Comparison of ENCODE assay signal across 7 mouse cellular contexts in the genomic region with DNA sequence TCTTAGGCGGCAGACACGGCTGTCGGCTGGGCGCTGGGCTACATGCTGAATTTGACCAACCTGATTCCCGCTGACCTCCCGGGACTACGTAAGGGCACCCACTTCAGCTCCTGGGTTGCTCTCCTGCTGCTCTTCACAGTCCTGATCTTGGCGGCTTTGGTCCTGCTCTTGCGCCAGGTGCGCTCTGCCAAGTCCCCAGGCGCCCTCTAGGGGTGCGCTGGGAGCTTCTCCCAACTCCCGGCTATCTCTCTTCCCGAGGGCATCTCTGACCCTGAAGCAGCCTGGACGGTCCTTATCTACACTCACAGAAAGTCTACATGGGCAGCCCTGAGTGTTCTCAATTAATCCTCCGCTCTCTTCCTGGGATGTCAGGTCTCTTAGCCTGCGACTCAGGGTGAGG. TPM values are rescaled to one million over a fixed set of nuclear protein-coding genes. Genes with fewer than 3 reads are reported as not detected.
A peak's percentile ranks its signal among the peaks of the same experiment; 100 is the strongest.
DNase-seq lines count a peak whose midpoint lies in the region; ATAC-seq and TF ChIP-seq lines count a peak whose summit lies in the region.

No protein-coding gene starts in this region.

- TF ChIP-seq CTCF in ES-Bruce4 (IDR thresholded peaks at IDR 0.05; ENCODE audit: low read depth, low read length): peak; percentile 72
- TF ChIP-seq CTCF in embryonic fibroblast, embryonic 13.5 days (IDR thresholded peaks at IDR 0.05; ENCODE audit: borderline replicate concordance, insufficient read depth, low read length): peak; percentile 53; the same call in 1 of the 2 replicates

- intact Hi-C loops in heart, postnatal 14 days (cut with DNase I): loop anchor here (5.0 kb wide), 1 partner anchor 33 kb away; a partner anchor contains a TSS

- TF ChIP-seq POLR2A in ES-Bruce4 (IDR thresholded peaks at IDR 0.05; ENCODE audit: insufficient read depth, low read length): no peak
- TF ChIP-seq POLR2A in embryonic fibroblast, embryonic 13.5 days (IDR thresholded peaks at IDR 0.05; ENCODE audit: low read depth, low read length): no peak

- TF ChIP-seq EP300 in ES-Bruce4 (IDR thresholded peaks at IDR 0.05; ENCODE audit: insufficient read depth, low read depth, low read length): no peak

- peak; percentile 80 for DNase-seq in adrenal gland, postnatal 14 days
- DNase-seq in heart, postnatal 14 days: peak; percentile 76 to 78
- peak; percentile 65 to 76 for DNase-seq in kidney, postnatal 4 days
- peak; percentile 37 for DNase-seq in midbrain, embryonic 10.5 days (ENCODE audit: low spot score)

- no peaks in the 10 kb centered on the region for H3K4me1 ChIP-seq in ES-Bruce4 (ENCODE audit: control insufficient read depth, insufficient read depth, low read length)
- H3K4me1 ChIP-seq in embryonic fibroblast, embryonic 13.5 days (ENCODE audit: control insufficient read depth, insufficient read depth, low read length): no peaks in the 10 kb centered on the region
- H3K4me1 ChIP-seq in midbrain, embryonic 10.5 days: peaks cover 43% of the 10 kb centered on the region
- peaks cover 14% of the 10 kb centered on the region for H3K4me1 ChIP-seq in stomach, embryonic 14.5 days (ENCODE audit: control insufficient read depth, insufficient read depth, low read length)

- H3K36me3 ChIP-seq in ES-Bruce4 (ENCODE audit: control insufficient read depth, insufficient read depth, low read length, poor library complexity, severe bottlenecking): no peaks in the 10 kb centered on the region
- 0 out of 2 replicates have a peak, but pooled peaks cover 4% of the 10 kb centered on the region for H3K36me3 ChIP-seq in midbrain, embryonic 10.5 days
- no peaks in the 10 kb centered on the region for H3K36me3 ChIP-seq in stomach, embryonic 14.5 days (ENCODE audit: control insufficient read depth, insufficient read depth, low read length)

- no peak overlapping the region for H3K27ac ChIP-seq in ES-Bruce4 (ENCODE audit: insufficient read depth, low read length)
- no peak overlapping the region for H3K27ac ChIP-seq in embryonic fibroblast, embryonic 13.5 days (ENCODE audit: insufficient read depth, low read length)
- H3K27ac ChIP-seq in midbrain, embryonic 10.5 days (replicated peaks): no peak overlapping the region
- H3K27ac ChIP-seq in stomach, embryonic 14.5 days (ENCODE audit: low read length): no peak overlapping the region

- no peaks in the 10 kb centered on the region for H3K9me3 ChIP-seq in ES-Bruce4 (replicated peaks; ENCODE audit: control insufficient read depth, insufficient read depth, low read length, poor library complexity, severe bottlenecking)
- no peaks in the 10 kb centered on the region for H3K9me3 ChIP-seq in midbrain, embryonic 10.5 days (replicated peaks)
- H3K9me3 ChIP-seq in stomach, embryonic 14.5 days (ENCODE audit: control insufficient read depth, low read depth, low read length): no peaks in the 10 kb centered on the region

- WGBS in midbrain, embryonic 10.5 days: 3% methylated on average over 17 of the region's 17 CpGs
- WGBS in stomach, embryonic 14.5 days: 2% methylated on average over 17 of the region's 17 CpGs

- H3K9ac ChIP-seq in ES-Bruce4 (ENCODE audit: low read depth, poor library complexity, severe bottlenecking): no peak overlapping the region
- no peak overlapping the region for H3K9ac ChIP-seq in stomach, embryonic 14.5 days (replicated peaks; ENCODE audit: low read depth, low read length)

- peak overlapping the region; percentile 30 for H3K4me3 ChIP-seq in ES-Bruce4 (ENCODE audit: low read depth, low read length)
- H3K4me3 ChIP-seq in embryonic fibroblast, embryonic 13.5 days (ENCODE audit: insufficient read depth, low read length): no peak overlapping the region
- peak overlapping the region; percentile 38 for H3K4me3 ChIP-seq in midbrain, embryonic 10.5 days
- H3K4me3 ChIP-seq in stomach, embryonic 14.5 days (ENCODE audit: low read depth, low read length): no peak overlapping the region; the same call in 1 of the 2 replicates

- no peak for ATAC-seq in stomach, embryonic 14.5 days (ENCODE audit: insufficient number of reproducible peaks, insufficient read depth, low FRiP score, low read depth)

- H3K4me2 ChIP-seq in stomach, embryonic 14.5 days (replicated peaks; ENCODE audit: low read depth, low read length): peak overlapping the region; percentile 18; the same call in 1 of the 2 replicates

- no peaks in the 10 kb centered on the region for H3K27me3 ChIP-seq in ES-Bruce4 (ENCODE audit: control insufficient read depth, insufficient read depth, low read length, poor library complexity, severe bottlenecking)
- H3K27me3 ChIP-seq in midbrain, embryonic 10.5 days (ENCODE audit: low read depth, poor library complexity, severe bottlenecking): peaks cover 85% of the 10 kb centered on the region
- H3K27me3 ChIP-seq in stomach, embryonic 14.5 days (ENCODE audit: control insufficient read depth, insufficient read depth, low read length): peaks cover 25% of the 10 kb centered on the region

RNA-seq across cellular contexts. Expression of a gene that starts 1.6 kb away (rescaled TPM):
- polyA plus RNA-seq in ES-Bruce4 (2011; ENCODE audit: insufficient read depth, insufficient read length, low read depth, missing spikeins): 29.7 and 40.9 TPM in 2 replicates
- 77.2 and 90.9 TPM in 2 replicates for total RNA-seq in adrenal gland, postnatal 14 days (2021)
- polyA plus RNA-seq in embryonic fibroblast, embryonic 13.5 days (2011; ENCODE audit: insufficient read length, low read depth, missing spikeins): 86.0 and 107 TPM in 2 replicates
- total RNA-seq in heart, postnatal 14 days (2021): 10 to 100 TPM; 33.8 to 37.1 TPM
- polyA plus RNA-seq in midbrain, embryonic 10.5 days (2016; fragmentation: Nextera tagmentation; extraction: Ambion mirVana): 80.6 and 125 TPM in 2 replicates
- polyA plus RNA-seq in stomach, embryonic 14.5 days (2014; fragmentation: Nextera tagmentation; extraction: Ambion mirVana): 48.3 and 53.7 TPM in 2 replicates

RNA-seq across cellular contexts. Expression of a gene that starts 5.1 kb away (rescaled TPM):
- 4.2 and 5.6 TPM in 2 replicates for polyA plus RNA-seq in ES-Bruce4 (2011; ENCODE audit: insufficient read depth, insufficient read length, low read depth, missing spikeins)
- 7.6 and 9.5 TPM in 2 replicates for total RNA-seq in adrenal gland, postnatal 14 days (2021)
- 0.33 and 2.2 TPM in 2 replicates for polyA plus RNA-seq in embryonic fibroblast, embryonic 13.5 days (2011; ENCODE audit: insufficient read length, low read depth, missing spikeins)
- total RNA-seq in heart, postnatal 14 days (2021): 10 to 100 TPM; 16.1 to 17.0 TPM
- 0.26 TPM in 1 of 2 replicates, not detected in the other for polyA plus RNA-seq in midbrain, embryonic 10.5 days (2016; fragmentation: Nextera tagmentation; extraction: Ambion mirVana)
- 8.0 and 9.0 TPM in 2 replicates for polyA plus RNA-seq in stomach, embryonic 14.5 days (2014; fragmentation: Nextera tagmentation; extraction: Ambion mirVana)

RNA-seq across cellular contexts. Expression of a gene that starts 22.3 kb away (rescaled TPM):
- polyA plus RNA-seq in ES-Bruce4 (2011; ENCODE audit: insufficient read depth, insufficient read length, low read depth, missing spikeins): not detected in 2 replicates
- 4.7 TPM in 1 of 2 replicates, not detected in the other for total RNA-seq in adrenal gland, postnatal 14 days (2021)
- not detected in 2 replicates for polyA plus RNA-seq in embryonic fibroblast, embryonic 13.5 days (2011; ENCODE audit: insufficient read length, low read depth, missing spikeins)
- total RNA-seq in heart, postnatal 14 days (2021): not detected
- not detected in 2 replicates for polyA plus RNA-seq in midbrain, embryonic 10.5 days (2016; fragmentation: Nextera tagmentation; extraction: Ambion mirVana)
- 0.12 TPM in 1 of 2 replicates, not detected in the other for polyA plus RNA-seq in stomach, embryonic 14.5 days (2014; fragmentation: Nextera tagmentation; extraction: Ambion mirVana)

RNA-seq across cellular contexts. Expression of a gene that starts 27.7 kb away (rescaled TPM):
- 14.0 and 14.2 TPM in 2 replicates for polyA plus RNA-seq in ES-Bruce4 (2011; ENCODE audit: insufficient read depth, insufficient read length, low read depth, missing spikeins)
- total RNA-seq in adrenal gland, postnatal 14 days (2021): 29.3 and 30.1 TPM in 2 replicates
- 7.8 and 12.1 TPM in 2 replicates for polyA plus RNA-seq in embryonic fibroblast, embryonic 13.5 days (2011; ENCODE audit: insufficient read length, low read depth, missing spikeins)
- total RNA-seq in heart, postnatal 14 days (2021): 10 to 100 TPM; 22.0 to 24.4 TPM
- polyA plus RNA-seq in midbrain, embryonic 10.5 days (2016; fragmentation: Nextera tagmentation; extraction: Ambion mirVana): 6.2 and 8.1 TPM in 2 replicates
- 5.4 and 6.4 TPM in 2 replicates for polyA plus RNA-seq in stomach, embryonic 14.5 days (2014; fragmentation: Nextera tagmentation; extraction: Ambion mirVana)

RNA-seq across cellular contexts. Expression of a gene that starts 28.6 kb away (rescaled TPM):
- polyA plus RNA-seq in ES-Bruce4 (2011; ENCODE audit: insufficient read depth, insufficient read length, low read depth, missing spikeins): 19.2 and 22.4 TPM in 2 replicates
- 3.4 and 3.5 TPM in 2 replicates for total RNA-seq in adrenal gland, postnatal 14 days (2021)
- polyA plus RNA-seq in embryonic fibroblast, embryonic 13.5 days (2011; ENCODE audit: insufficient read length, low read depth, missing spikeins): 3.3 and 5.2 TPM in 2 replicates
- 1 to 10 TPM in 1 of 2 experiments, under 1 TPM in 1; 0.88 to 1.5 TPM for total RNA-seq in heart, postnatal 14 days (2021)
- 73.4 and 86.4 TPM in 2 replicates for polyA plus RNA-seq in midbrain, embryonic 10.5 days (2016; fragmentation: Nextera tagmentation; extraction: Ambion mirVana)
- polyA plus RNA-seq in stomach, embryonic 14.5 days (2014; fragmentation: Nextera tagmentation; extraction: Ambion mirVana): 31.3 and 36.4 TPM in 2 replicates

Comparison
In these comparisons a context has a peak if more than half of its experiments do, and no peak if none do; other contexts are left out.
1. H3K4me3 ChIP-seq: peak in ES-Bruce4 (single experiment) and midbrain, embryonic 10.5 days (single experiment); none in embryonic fibroblast, embryonic 13.5 days (single experiment) and stomach, embryonic 14.5 days (single experiment).
2. Peak in every context shown above with its lines, with median percentiles within 50 percentile points of each other: DNase-seq.